Mouse (Mus musculus) forebrain, embryonic 14.5 days (tissue): ENCODE measurements around the gene Agap3. TPM values are rescaled to one million over a fixed set of nuclear protein-coding genes. Genes with fewer than 3 reads are reported as not detected.

Source experiments
- ATAC-seq: fragments of 200-750 bp; cut with Nextera tagmentation; 2 replicates; pipeline ENCODE4 v1.8.0; 2017; ENCODE audit warnings: mild to moderate bottlenecking, moderate library complexity
- DNase-seq: peaks from one replicate; pipeline ENCODE4 v3.0.0-alpha.2; 2015; ENCODE audit warnings: low spot score
- H3K27ac ChIP-seq: fragments of 300-500 bp; sonication (generic); 2 replicates; pipeline ENCODE4 v1.5.1; 2014; ENCODE audit warnings: low read depth, mild to moderate bottlenecking, control low read depth, low read length, moderate library complexity
- H3K27me3 ChIP-seq: fragments of 300-500 bp; sonication (generic); replicated peaks from 2 replicates; pipeline ENCODE4 v1.6.1; 2014; ENCODE audit warnings: low read length, control low read depth, mixed read lengths; ENCODE audit not compliant: control insufficient read depth, insufficient read depth
- H3K36me3 ChIP-seq: fragments of 300-500 bp; sonication (generic); 2 replicates; pipeline ENCODE4 v1.6.1; 2014; ENCODE audit warnings: low read length, control low read depth; ENCODE audit not compliant: control insufficient read depth, insufficient read depth
- H3K4me1 ChIP-seq: fragments of 300-500 bp; sonication (generic); 2 replicates; pipeline ENCODE4 v1.6.1; 2014; ENCODE audit warnings: antibody characterized with exemption, low read length, control low read depth; ENCODE audit not compliant: control insufficient read depth, insufficient read depth
- H3K4me2 ChIP-seq: fragments of 300-500 bp; sonication (generic); 2 replicates; pipeline ENCODE4 v1.6.1; 2014; ENCODE audit warnings: mild to moderate bottlenecking, control low read depth, low read length
- H3K4me3 ChIP-seq: fragments of 300-500 bp; sonication (generic); 2 replicates; pipeline ENCODE4 v1.5.1; 2014; ENCODE audit warnings: low read depth, low read length, control low read depth
- H3K9ac ChIP-seq: fragments of 300-500 bp; sonication (generic); 2 replicates; pipeline ENCODE4 v1.6.1; 2014; ENCODE audit warnings: mild to moderate bottlenecking, low read length, control low read depth, moderate library complexity
- H3K9me3 ChIP-seq: fragments of 300-500 bp; sonication (generic); replicated peaks from 2 replicates; pipeline ENCODE4 v1.6.1; 2016; ENCODE audit warnings: low read length, control low read depth, mixed read lengths; ENCODE audit not compliant: control insufficient read depth
- WGBS: fragments of 180-500 bp; shearing (Covaris S2); extraction: QIAGEN DNeasy Blood & Tissue Kit; methylation state at CpG from one replicate; pipeline ENCODE4 v1.1.7; 2014; 5-methylcytosine and 5-hydroxymethylcytosine counted together
- polyA plus RNA-seq: library from polyadenylated mRNA; unstranded; fragments of >200 nt; fragmentation: Nextera tagmentation; extraction: Ambion mirVana; gene quantifications from 2 replicates; pipeline ENCODE4 v1.2.1, GENCODE M21; 2014

Gene Agap3
- 47.5 and 49.5 TPM in 2 replicates for polyA plus RNA-seq

GRCm38 (mm10) chr5:24452030-24452690 is at the start of gene Agap3:
Gene Agap3, plus strand, starts transcription at chr5:24452177.
- Histone ChIP-seq H3K27ac (peak within 1 kb of the TSS; percentile 95), H3K9ac (peak within 1 kb of the TSS; percentile 94), H3K36me3 (peaks cover 4% of the 10 kb centered on the region; the same call in 1 of the 2 replicates), H3K27me3 (no peaks in the 10 kb centered on the region), H3K4me2 (peak within 1 kb of the TSS; percentile 99), H3K4me1 (peaks cover 45% of the 10 kb centered on the region), H3K9me3 (no peaks in the 10 kb centered on the region), H3K4me3 (peak within 1 kb of the TSS; percentile 88)
- ATAC-seq (peak; percentile 3), DNase-seq (peak; percentile 56)
- under 1% methylated on average over 57 of the region's 85 CpGs for WGBS

GRCm38 (mm10) chr5:24404594-24405360 is 47.2 kb upstream of the Agap3 start:
- ATAC-seq, result no peak
- H3K36me3 ChIP-seq, result peaks cover 49% of the 10 kb centered on the region

GRCm38 (mm10) chr5:24405389-24405876 is 46.5 kb upstream of the Agap3 start:
- ATAC-seq (no peak), DNase-seq (no peak)
- H3K4me2 ChIP-seq, result no peak overlapping the region
- H3K27me3 ChIP-seq, result no peaks in the 10 kb centered on the region
- H3K27ac ChIP-seq, result no peak overlapping the region
- no peaks in the 10 kb centered on the region for H3K4me1 ChIP-seq
- H3K9ac ChIP-seq, result no peak overlapping the region
- H3K9me3 ChIP-seq, result no peaks in the 10 kb centered on the region
- no peak overlapping the region for H3K4me3 ChIP-seq
- peaks cover 45% of the 10 kb centered on the region for H3K36me3 ChIP-seq
- 76% methylated on average over 3 of the region's 3 CpGs for WGBS

More at GRCm38 (mm10) chr5:24404594-24405360, 47.2 kb upstream of the Agap3 start:
- Histone ChIP-seq H3K27me3 (no peaks in the 10 kb centered on the region), H3K9ac (no peak overlapping the region), H3K4me1 (no peaks in the 10 kb centered on the region), H3K9me3 (no peaks in the 10 kb centered on the region), H3K4me3 (no peak overlapping the region), H3K27ac (no peak overlapping the region), H3K4me2 (no peak overlapping the region)
- DNase-seq, result no peak
- 86% methylated on average over 6 of the region's 6 CpGs for WGBS

- Histone ChIP-seq H3K9ac (no peak overlapping the region), H3K4me2 (no peak overlapping the region), H3K9me3 (no peaks in the 10 kb centered on the region), H3K4me3 (no peak overlapping the region), H3K36me3 (peaks cover 16% of the 10 kb centered on the region), H3K4me1 (no peaks in the 10 kb centered on the region), H3K27me3 (no peaks in the 10 kb centered on the region), H3K27ac (no peak overlapping the region)
- no peak for ATAC-seq
- no peak for DNase-seq
- 91% methylated on average over 13 of the region's 13 CpGs for WGBS
Measured at GRCm38 (mm10) chr5:24408651-24409050, 43.3 kb upstream of the Agap3 start.

DNA sequence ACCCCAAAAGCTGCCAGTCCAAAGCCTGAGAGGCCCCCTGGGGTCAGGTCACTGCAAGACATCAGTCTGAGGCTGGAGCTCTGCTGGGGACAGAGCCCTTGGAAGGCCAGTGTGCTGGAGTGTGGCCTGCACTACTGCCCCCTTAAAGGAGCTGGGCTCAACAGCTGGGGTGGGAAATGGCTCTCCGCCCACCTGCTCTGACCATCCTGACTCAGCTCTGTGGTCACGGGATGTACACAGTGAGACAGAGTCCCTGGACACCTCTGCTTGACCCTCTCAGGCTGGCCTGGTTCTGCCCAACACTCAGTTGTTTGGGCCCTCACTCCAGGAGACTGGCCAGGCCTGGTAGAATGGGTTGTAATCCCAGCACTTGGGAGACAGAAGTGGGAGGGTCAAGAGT is 42.5 kb upstream of the Agap3 start:
- Histone ChIP-seq H3K27ac (no peak overlapping the region), H3K4me3 (no peak overlapping the region), H3K4me1 (no peaks in the 10 kb centered on the region), H3K4me2 (no peak overlapping the region), H3K9ac (no peak overlapping the region), H3K36me3 (peaks cover 14% of the 10 kb centered on the region), H3K9me3 (no peaks in the 10 kb centered on the region), H3K27me3 (no peaks in the 10 kb centered on the region)
- 84% methylated on average over 2 of the region's 2 CpGs for WGBS
- ATAC-seq (no peak), DNase-seq (no peak)

GRCm38 (mm10) chr5:24412063-24412462 is 39.9 kb upstream of the Agap3 start:
- Histone ChIP-seq H3K27me3 (no peaks in the 10 kb centered on the region), H3K4me1 (0 out of 2 replicates have a peak, but pooled peaks cover 2% of the 10 kb centered on the region), H3K36me3 (peaks cover 4% of the 10 kb centered on the region), H3K9ac (no peak overlapping the region), H3K27ac (no peak overlapping the region), H3K9me3 (no peaks in the 10 kb centered on the region), H3K4me2 (no peak overlapping the region), H3K4me3 (no peak overlapping the region)
- no peak for ATAC-seq
- DNase-seq, result no peak
- 96% methylated on average over 2 of the region's 2 CpGs for WGBS

GRCm38 (mm10) chr5:24413042-24413693 is 38.8 kb upstream of the Agap3 start, which contains the start of gene Asic3:
Gene Asic3, plus strand, starts transcription at chr5:24413392.
- Histone ChIP-seq H3K27me3 (no peaks in the 10 kb centered on the region), H3K36me3 (0 out of 2 replicates have a peak, but pooled peaks cover 3% of the 10 kb centered on the region), H3K4me3 (no peak within 1 kb of the TSS), H3K4me2 (no peak within 1 kb of the TSS), H3K9me3 (no peaks in the 10 kb centered on the region), H3K27ac (no peak within 1 kb of the TSS), H3K4me1 (0 out of 2 replicates have a peak, but pooled peaks cover 2% of the 10 kb centered on the region), H3K9ac (no peak within 1 kb of the TSS)
- ATAC-seq, result no peak
- no peak for DNase-seq
- WGBS, result 50% methylated on average over 11 of the region's 11 CpGs

- H3K27ac ChIP-seq, result no peak overlapping the region
- H3K9ac ChIP-seq, result no peak overlapping the region
- WGBS, result 86% methylated on average over 13 of the region's 13 CpGs
- H3K27me3 ChIP-seq, result no peaks in the 10 kb centered on the region
- H3K4me1 ChIP-seq, result 0 out of 2 replicates have a peak, but pooled peaks cover 2% of the 10 kb centered on the region
- H3K36me3 ChIP-seq, result peaks cover 11% of the 10 kb centered on the region; the same call in 1 of the 2 replicates
- H3K4me2 ChIP-seq, result no peak overlapping the region
- no peak for DNase-seq
- H3K9me3 ChIP-seq, result no peaks in the 10 kb centered on the region
- ATAC-seq, result no peak
- H3K4me3 ChIP-seq, result no peak overlapping the region
Measured at GRCm38 (mm10) chr5:24413938-24414337, 38.0 kb upstream of the Agap3 start.
